ENCODE assay signal across 24 mouse cellular contexts in the genomic region with DNA sequence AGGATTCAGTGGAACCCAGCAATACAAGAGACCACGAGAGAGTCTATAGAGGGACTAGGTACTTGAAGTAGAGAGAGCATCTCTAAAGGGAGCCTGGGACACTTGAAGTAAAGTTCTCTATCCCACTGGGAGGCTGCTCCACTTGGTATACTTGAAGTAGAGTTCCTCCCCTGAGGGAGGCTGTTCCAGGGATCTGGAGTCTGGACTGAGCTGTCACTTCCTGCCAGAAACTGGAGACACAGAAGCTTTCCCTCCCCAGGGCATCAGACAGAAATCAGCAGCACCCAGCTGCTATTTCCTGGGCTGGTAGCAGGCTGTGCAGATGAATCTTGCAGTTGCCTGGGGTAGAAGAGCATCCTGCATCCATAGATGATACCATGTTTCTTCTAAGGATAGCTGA.
"Had no signal": no experiment of that assay in that cellular context is flagged by ENCODE, and none has a peak within 500 bp of the region (broad histone marks: within the 10 kb centered on the region; RNA-seq: fewer than 3 reads in every experiment).

No protein-coding gene starts in this region.

- DNase-seq: kidney, postnatal 25 days; layer of hippocampus, adult 9-11 months; liver; lung, adult 18-20 months; lung, postnatal 10 days; lung, postnatal 36 days; retina, postnatal 1 day; right cerebral cortex, postnatal 25 days; thymus, adult 2 months; thymus, postnatal 14 days; thymus, postnatal 4 days had no signal

- H3K4me3 ChIP-seq: layer of hippocampus, adult 2 months; limb, embryonic 10.5 days; limb, embryonic 13.5 days; liver, embryonic 12.5 days; liver, embryonic 15.5 days; lung, embryonic 15.5 days; megakaryocyte, embryonic 14.5 days; midbrain, embryonic 10.5 days; midbrain, embryonic 13.5 days; myocyte; neural tube, embryonic 13.5 days had no signal

- H3K27ac ChIP-seq: kidney, postnatal 0 days; layer of hippocampus, adult 2 months; limb, embryonic 10.5 days; limb, embryonic 13.5 days; liver, embryonic 12.5 days; liver, embryonic 15.5 days; lung, embryonic 15.5 days; midbrain, embryonic 10.5 days; midbrain, embryonic 13.5 days; neural tube, embryonic 13.5 days; stomach, postnatal 0 days had no signal

- H3K27me3 ChIP-seq: limb, embryonic 13.5 days; liver, embryonic 12.5 days; liver, embryonic 15.5 days; lung, embryonic 15.5 days; megakaryocyte, embryonic 14.5 days; midbrain, embryonic 13.5 days; neural tube, embryonic 13.5 days had no signal

- H3K4me1 ChIP-seq: limb, embryonic 10.5 days; limb, embryonic 13.5 days; liver, embryonic 12.5 days; liver, embryonic 15.5 days; lung, embryonic 15.5 days; megakaryocyte, embryonic 14.5 days; midbrain, embryonic 10.5 days; midbrain, embryonic 13.5 days; neural tube, embryonic 13.5 days had no signal
